Mouse (Mus musculus): ENCODE data around the gene Gm8271. TPM values are rescaled to one million over a fixed set of nuclear protein-coding genes. Genes with fewer than 3 reads are reported as not detected.
"Not testable (repeated sequence)": the region's sequence is repeated elsewhere in the genome, so short reads cannot be mapped to it uniquely, and the experiment has no call there.

Gm8271 gene
- not detected in 2 replicates for polyA plus RNA-seq (2015; fragmentation: Nextera tagmentation; extraction: Ambion mirVana)

DNA sequence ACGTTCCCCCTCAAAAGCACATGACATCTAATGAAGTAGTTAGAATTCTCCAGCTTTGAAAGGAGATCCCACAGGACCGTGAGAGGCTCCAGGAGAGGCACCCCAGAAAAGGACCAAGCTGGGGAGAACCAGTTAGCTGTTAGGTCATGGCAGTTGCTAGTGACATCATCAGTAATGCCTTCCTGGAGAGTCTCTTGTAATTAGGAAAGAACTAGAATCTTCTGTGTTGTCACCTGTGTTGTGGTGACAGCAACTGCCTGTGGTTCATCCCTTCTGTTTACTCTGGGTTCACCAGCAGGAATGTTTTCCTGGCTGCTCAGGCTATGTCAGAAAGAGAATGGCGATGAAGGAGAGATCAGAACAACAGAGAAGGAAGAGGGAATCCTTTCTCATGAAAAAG, at the start of gene Gm8271:
Gene Gm8271, plus strand, starts transcription at position 301 of the 400 bp plus-strand sequence.
- H3K4me2 ChIP-seq; H3K9ac ChIP-seq; H3K36me3 ChIP-seq; H3K4me1 ChIP-seq (replicated peaks); H3K4me3 ChIP-seq; H3K27me3 ChIP-seq; H3K9me3 ChIP-seq; ATAC-seq (ENCODE audit: low FRiP score, low read depth); H3K27ac ChIP-seq (replicated peaks): not testable (repeated sequence)
- WGBS = no CpG with 5 or more reads among the region's 3 CpGs

DNA sequence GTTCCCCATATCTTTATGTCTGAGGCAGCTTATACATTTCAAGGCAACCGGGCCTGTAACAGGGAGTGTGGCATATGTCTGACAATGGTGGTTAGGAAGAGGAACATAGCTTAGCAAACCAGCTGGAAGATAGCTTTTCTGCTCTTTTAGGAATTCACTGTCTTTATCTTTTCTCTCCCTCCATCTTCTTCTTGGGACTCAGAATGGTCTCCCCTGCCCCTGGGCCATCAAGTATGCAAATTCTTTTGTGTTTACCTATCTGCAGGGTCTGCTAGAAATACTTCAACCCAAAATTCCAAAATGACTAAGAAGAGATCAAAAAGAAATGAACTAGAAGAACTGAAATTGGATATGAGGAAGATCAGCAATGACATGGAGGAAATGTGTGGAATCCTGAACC, 21.4 kb upstream of the Gm8271 start, which contains the start of gene Gm3317:
Gene Gm3317, plus strand, starts transcription at position 301 of the 400 bp plus-strand sequence.
- H3K4me2 ChIP-seq; H3K9ac ChIP-seq; H3K27me3 ChIP-seq; ATAC-seq (ENCODE audit: low FRiP score, low read depth); H3K9me3 ChIP-seq; H3K36me3 ChIP-seq; H3K4me1 ChIP-seq (replicated peaks); H3K27ac ChIP-seq (replicated peaks); H3K4me3 ChIP-seq: not testable (repeated sequence)
- WGBS = no CpG with 5 or more reads among the region's 1 CpGs

Other genes with a start within 250 kb of the Gm8271 start
- gene Gm8297, start 201.9 kb upstream of the Gm8271 start, polyA plus RNA-seq (2015; fragmentation: Nextera tagmentation; extraction: Ambion mirVana) = 0.09 TPM in 1 of 2 replicates, not detected in the other
- gene Gm3298, start 169.9 kb upstream of the Gm8271 start, polyA plus RNA-seq (2015; fragmentation: Nextera tagmentation; extraction: Ambion mirVana) = not detected in 2 replicates
- gene 4930555G01Rik, start 135.2 kb upstream of the Gm8271 start, polyA plus RNA-seq (2015; fragmentation: Nextera tagmentation; extraction: Ambion mirVana) = not detected in 2 replicates
- gene Gm8281, start 114.8 kb upstream of the Gm8271 start, polyA plus RNA-seq (2015; fragmentation: Nextera tagmentation; extraction: Ambion mirVana) = 10.9 and 13.3 TPM in 2 replicates
- not detected in 2 replicates for gene Gm8279, start 54.3 kb upstream of the Gm8271 start, polyA plus RNA-seq (2015; fragmentation: Nextera tagmentation; extraction: Ambion mirVana)
- not detected in 2 replicates for gene Gm3317, start 21.3 kb upstream of the Gm8271 start, polyA plus RNA-seq (2015; fragmentation: Nextera tagmentation; extraction: Ambion mirVana)
- 0.14 TPM in 1 of 2 replicates, not detected in the other for gene Gm3526, start 74.8 kb downstream of the Gm8271 start, polyA plus RNA-seq (2015; fragmentation: Nextera tagmentation; extraction: Ambion mirVana)
- not detected in 2 replicates for gene Gm3542, start 149.1 kb downstream of the Gm8271 start, polyA plus RNA-seq (2015; fragmentation: Nextera tagmentation; extraction: Ambion mirVana)
- 1.3 and 2.3 TPM in 2 replicates for gene Gm3500, start 203.3 kb downstream of the Gm8271 start, polyA plus RNA-seq (2015; fragmentation: Nextera tagmentation; extraction: Ambion mirVana)